Mouse (Mus musculus) hindbrain, postnatal 0 days (tissue): ENCODE measurements at regions not wholly inside any gene's neighbourhood (a gene's known extent, or its start where the extent isn't known, plus 50 kb on each side); places are given as distances from the start of the nearest gene placed in this dataset.

ENCODE experiments used
- ATAC-seq: fragments of 200-750 bp; cut with Nextera tagmentation; 2 replicates; pipeline ENCODE4 v1.8.0; 2017; ENCODE audit warnings: mild to moderate bottlenecking, moderate TSS enrichment, moderate library complexity
- DNase-seq: peaks from one replicate; pipeline ENCODE4 v3.0.0-alpha.2; 2015; ENCODE audit warnings: low spot score
- H3K27ac ChIP-seq: fragments of 300-500 bp; sonication (generic); 2 replicates; pipeline ENCODE4 v1.5.1; 2014; ENCODE audit warnings: mild to moderate bottlenecking
- H3K27me3 ChIP-seq: fragments of 300-500 bp; sonication (generic); 2 replicates; pipeline ENCODE4 v1.6.1; 2014; ENCODE audit warnings: low read length, mixed read lengths; ENCODE audit not compliant: insufficient read depth
- H3K36me3 ChIP-seq: fragments of 300-500 bp; sonication (generic); 2 replicates; pipeline ENCODE4 v1.6.1; 2014; ENCODE audit warnings: low read length, mixed read lengths; ENCODE audit not compliant: insufficient read depth
- H3K4me1 ChIP-seq: fragments of 300-500 bp; sonication (generic); 2 replicates; pipeline ENCODE4 v1.6.1; 2014; ENCODE audit warnings: antibody characterized with exemption, low read length, mixed read lengths; ENCODE audit not compliant: insufficient read depth
- H3K4me2 ChIP-seq: fragments of 300-500 bp; sonication (generic); 2 replicates; pipeline ENCODE4 v1.6.1; 2014; ENCODE audit warnings: low read depth, mild to moderate bottlenecking, low read length, moderate library complexity, mixed read lengths
- H3K4me3 ChIP-seq: fragments of 300-500 bp; sonication (generic); 2 replicates; pipeline ENCODE4 v1.5.1; 2014; ENCODE audit warnings: low read length
- H3K9ac ChIP-seq: fragments of 300-500 bp; sonication (generic); replicated peaks from 2 replicates; pipeline ENCODE4 v1.6.1; 2014; ENCODE audit warnings: mild to moderate bottlenecking, low read length, moderate library complexity, mixed read lengths
- H3K9me3 ChIP-seq: fragments of 300-500 bp; sonication (generic); 2 replicates; pipeline ENCODE4 v1.6.1; 2016; ENCODE audit warnings: low read length, mixed read lengths
- CTCF ChIP-seq: IDR thresholded peaks from 2 replicates; pipeline ENCODE4 v1.5.1; 2016; ENCODE audit warnings: antibody characterized with exemption, control low read depth, low read depth
- WGBS: fragments of 180-500 bp; shearing (Covaris S2); extraction: QIAGEN DNeasy Blood & Tissue Kit; methylation state at CpG from one replicate; pipeline ENCODE4 v1.1.7; 2014; 5-methylcytosine and 5-hydroxymethylcytosine counted together

DNA sequence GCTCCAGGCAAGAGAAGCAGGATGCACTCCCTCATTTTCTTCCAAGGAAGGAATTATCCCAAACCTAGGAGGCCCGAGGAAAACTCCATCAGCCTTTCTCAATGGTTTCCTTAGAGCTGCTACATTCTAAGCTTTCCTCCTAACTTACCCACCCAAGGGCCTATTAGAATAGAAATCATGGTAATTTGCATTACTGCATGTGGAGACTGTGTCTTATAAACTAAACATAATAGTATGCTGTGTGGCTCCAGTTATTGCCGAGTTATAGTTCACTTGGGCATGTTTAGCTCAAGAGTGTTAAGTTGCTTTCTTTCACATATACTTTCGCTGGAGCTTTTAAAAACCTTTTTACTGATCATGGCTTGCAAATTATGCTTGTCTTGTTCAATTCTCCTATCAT is 191.5 kb downstream of the Inhba start:
- Histone ChIP-seq H3K4me1 (no peaks in the 10 kb centered on the region), H3K9me3 (no peaks in the 10 kb centered on the region), H3K9ac (no peak overlapping the region), H3K4me3 (no peak overlapping the region), H3K36me3 (no peaks in the 10 kb centered on the region), H3K27ac (no peak overlapping the region), H3K4me2 (no peak overlapping the region), H3K27me3 (no peaks in the 10 kb centered on the region)
- WGBS, result 82% methylated on average over 3 of the region's 3 CpGs
- DNase-seq, result no peak
- no peak for TF ChIP-seq CTCF
- ATAC-seq, result no peak

DNA sequence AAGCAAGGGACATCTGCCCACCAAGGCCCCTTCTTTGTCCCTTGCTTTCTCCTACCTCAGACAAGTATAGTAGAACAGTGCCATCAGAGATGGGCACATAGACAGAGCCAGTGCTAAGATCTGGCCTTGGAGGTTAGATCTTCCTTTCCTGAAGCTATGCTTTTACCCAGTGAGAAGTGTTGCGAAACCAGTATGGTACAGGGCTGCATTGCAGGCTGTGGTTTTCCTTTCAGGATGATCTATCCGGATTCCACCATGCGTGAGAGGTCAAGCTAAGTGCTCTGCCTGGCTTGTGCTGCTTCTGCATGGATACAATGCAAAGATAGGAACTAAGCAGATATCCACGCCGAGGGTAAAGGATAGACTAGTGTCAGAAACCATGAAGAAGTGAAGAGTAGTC is 192.4 kb downstream of the Inhba start:
- Histone ChIP-seq H3K4me1 (no peaks in the 10 kb centered on the region), H3K4me2 (no peak overlapping the region), H3K9ac (no peak overlapping the region), H3K27ac (no peak overlapping the region), H3K4me3 (no peak overlapping the region), H3K36me3 (no peaks in the 10 kb centered on the region), H3K27me3 (no peaks in the 10 kb centered on the region), H3K9me3 (no peaks in the 10 kb centered on the region)
- no peak for ATAC-seq
- 91% methylated on average over 5 of the region's 5 CpGs for WGBS
- DNase-seq, result no peak
- no peak for TF ChIP-seq CTCF

DNA sequence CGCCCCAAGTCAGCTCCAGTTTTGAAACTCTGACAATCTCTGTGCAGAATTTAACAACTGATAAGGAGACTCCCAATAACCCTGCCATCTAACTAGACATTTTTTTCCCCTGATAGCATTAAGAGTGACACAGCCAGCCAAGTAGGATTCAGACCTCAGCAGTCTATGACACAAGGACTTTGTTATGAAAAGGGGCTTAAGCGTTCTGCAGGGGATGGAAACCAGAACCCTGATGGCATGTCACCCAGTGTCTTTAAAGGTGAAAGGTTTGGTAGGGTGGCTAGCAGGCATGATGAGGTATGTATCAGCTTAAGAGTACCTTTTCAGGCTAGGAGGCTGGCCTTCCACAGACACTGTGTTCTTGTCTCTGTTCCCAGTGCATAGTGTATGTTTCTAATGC is 199.8 kb downstream of the Inhba start:
- TF ChIP-seq CTCF, result no peak
- no peak overlapping the region for H3K4me2 ChIP-seq

DNA sequence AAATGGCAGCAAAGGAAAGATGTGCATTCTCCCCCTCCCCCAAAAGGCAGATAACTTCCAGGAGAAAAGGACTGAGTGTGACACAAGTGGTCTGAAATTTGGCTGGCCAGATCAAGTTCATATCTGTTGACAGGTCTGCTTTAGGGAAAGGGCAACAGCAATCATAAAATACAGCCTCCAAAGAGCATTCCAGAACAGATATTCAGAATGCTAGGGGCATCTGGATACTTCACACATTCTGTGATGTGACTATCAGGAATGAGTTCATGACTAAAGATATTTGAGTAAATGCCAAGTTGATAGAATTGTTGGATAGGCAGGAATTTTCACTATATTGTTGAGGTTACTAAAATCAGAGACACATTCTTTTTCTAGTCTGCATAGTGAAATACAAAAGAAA is 208.2 kb downstream of the Inhba start:
- no peak overlapping the region for H3K4me2 ChIP-seq
- DNase-seq, result no peak
- no peak for ATAC-seq
- no peak overlapping the region for H3K27ac ChIP-seq
- H3K4me1 ChIP-seq, result no peaks in the 10 kb centered on the region
- no peak overlapping the region for H3K4me3 ChIP-seq
- no peaks in the 10 kb centered on the region for H3K27me3 ChIP-seq
- TF ChIP-seq CTCF, result no peak
- no peaks in the 10 kb centered on the region for H3K9me3 ChIP-seq
- no peak overlapping the region for H3K9ac ChIP-seq
- H3K36me3 ChIP-seq, result no peaks in the 10 kb centered on the region

More for the DNA sequence above, 199.8 kb downstream of the Inhba start:
- H3K4me3 ChIP-seq, result no peak overlapping the region
- DNase-seq (no peak), ATAC-seq (no peak)
- H3K9me3 ChIP-seq, result no peaks in the 10 kb centered on the region
- H3K36me3 ChIP-seq, result no peaks in the 10 kb centered on the region
- no peaks in the 10 kb centered on the region for H3K27me3 ChIP-seq
- no peak overlapping the region for H3K9ac ChIP-seq
- 73% methylated on average over 2 of the region's 2 CpGs for WGBS
- no peak overlapping the region for H3K27ac ChIP-seq
- no peaks in the 10 kb centered on the region for H3K4me1 ChIP-seq

DNA sequence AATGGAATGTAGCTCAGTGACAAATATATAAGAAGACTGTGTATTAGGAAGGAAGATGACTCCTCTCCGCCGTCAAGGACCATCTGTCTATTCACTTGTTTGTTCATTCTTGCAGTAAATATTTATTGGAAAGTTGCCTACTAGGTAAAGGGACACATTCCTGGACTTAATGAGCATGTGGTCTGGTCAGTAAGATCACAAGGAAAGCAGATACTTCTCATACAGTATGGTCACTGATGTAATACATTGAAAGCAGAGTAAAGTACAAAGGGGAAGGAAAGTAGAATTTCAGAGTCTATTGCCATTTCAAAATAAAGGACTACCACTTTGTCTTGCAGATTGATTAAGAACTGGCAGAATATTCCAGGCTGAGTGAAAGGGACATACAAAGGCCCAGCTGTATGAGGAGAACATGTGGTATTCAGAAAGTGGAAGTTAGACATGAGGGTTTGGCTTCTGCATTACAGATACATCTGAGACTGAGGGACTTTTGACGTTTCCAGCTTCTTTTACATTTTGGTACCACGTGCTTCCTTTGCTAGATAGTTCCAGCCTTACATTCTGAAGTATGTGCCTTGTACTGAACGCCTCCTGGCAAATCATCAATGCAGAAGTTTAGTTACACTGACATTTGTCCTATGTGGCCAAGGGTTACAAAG is 211.4 kb downstream of the Inhba start:
- H3K4me1 ChIP-seq, result no peaks in the 10 kb centered on the region
- H3K4me2 ChIP-seq, result no peak overlapping the region
- no peak overlapping the region for H3K27ac ChIP-seq
- H3K9ac ChIP-seq, result no peak overlapping the region
- H3K36me3 ChIP-seq, result no peaks in the 10 kb centered on the region
- DNase-seq (no peak), ATAC-seq (no peak)
- no peaks in the 10 kb centered on the region for H3K27me3 ChIP-seq
- no peaks in the 10 kb centered on the region for H3K9me3 ChIP-seq
- H3K4me3 ChIP-seq, result no peak overlapping the region
- no peak for TF ChIP-seq CTCF
- 73% methylated on average over 5 of the region's 5 CpGs for WGBS

DNA sequence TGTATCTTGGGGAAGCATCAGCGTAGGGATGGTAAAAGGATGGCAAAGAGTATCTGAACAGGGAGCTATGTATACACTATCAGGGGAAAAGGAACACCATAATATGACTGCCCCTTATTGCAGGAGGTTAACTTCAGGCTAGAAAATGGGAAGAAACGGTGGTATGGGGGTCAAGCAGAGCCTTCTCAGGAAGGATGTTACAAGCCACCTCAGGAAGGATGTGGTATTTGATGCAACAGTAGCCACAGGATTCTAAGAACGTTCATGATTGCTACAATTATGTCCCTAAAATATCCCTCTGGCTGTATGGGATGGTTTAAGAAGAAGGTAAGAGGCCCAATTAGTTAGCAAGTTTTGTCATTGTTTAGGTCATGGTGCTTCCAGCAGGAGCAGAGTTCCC is 249.5 kb downstream of the Inhba start:
- WGBS, result 88% methylated on average over 3 of the region's 3 CpGs
- TF ChIP-seq CTCF, result no peak
- Histone ChIP-seq H3K36me3 (no peaks in the 10 kb centered on the region), H3K27ac (no peak overlapping the region), H3K4me1 (no peaks in the 10 kb centered on the region), H3K9ac (no peak overlapping the region), H3K9me3 (no peaks in the 10 kb centered on the region), H3K4me2 (no peak overlapping the region), H3K4me3 (no peak overlapping the region), H3K27me3 (no peaks in the 10 kb centered on the region)
- DNase-seq, result no peak
- no peak for ATAC-seq

DNA sequence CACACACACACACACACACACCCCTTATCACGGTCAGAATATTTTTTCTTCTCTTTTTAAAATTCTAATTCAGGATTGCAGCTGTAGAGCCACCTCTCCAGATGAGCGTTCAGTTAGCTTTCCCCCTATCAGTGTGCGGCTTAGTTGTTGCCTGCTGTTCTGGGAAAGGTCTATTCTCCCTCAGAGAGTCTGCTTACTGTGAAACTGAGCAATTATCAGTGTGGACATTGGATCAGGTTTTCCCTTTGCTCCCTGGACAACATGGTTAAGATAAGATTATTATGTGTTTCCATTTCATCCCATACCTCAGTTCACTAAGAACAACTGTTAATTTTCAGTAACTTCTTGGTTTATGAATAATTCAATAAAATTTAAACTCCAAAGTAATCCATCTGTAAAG is 268.3 kb downstream of the Inhba start:
- no peak for DNase-seq
- no peak overlapping the region for H3K9ac ChIP-seq
- no peak overlapping the region for H3K4me2 ChIP-seq
- no peak for TF ChIP-seq CTCF
- H3K27me3 ChIP-seq, result no peaks in the 10 kb centered on the region
- H3K9me3 ChIP-seq, result no peaks in the 10 kb centered on the region
- H3K4me3 ChIP-seq, result no peak overlapping the region
- 87% methylated on average over 3 of the region's 3 CpGs for WGBS
- no peaks in the 10 kb centered on the region for H3K4me1 ChIP-seq
- ATAC-seq, result no peak
- no peaks in the 10 kb centered on the region for H3K36me3 ChIP-seq
- no peak overlapping the region for H3K27ac ChIP-seq
